Mouse (Mus musculus) hindbrain, postnatal 0 days (tissue): ENCODE results near the gene Apba2. TPM values are rescaled to one million over a fixed set of nuclear protein-coding genes. Genes with fewer than 3 reads are reported as not detected.
A peak's percentile ranks its signal among the peaks of the same experiment; 100 is the strongest.

Experiments used
- ATAC-seq: fragments of 200-750 bp; cut with Nextera tagmentation; 2 replicates; pipeline ENCODE4 v1.8.0; 2017; ENCODE audit warnings: mild to moderate bottlenecking, moderate TSS enrichment, moderate library complexity
- DNase-seq: peaks from one replicate; pipeline ENCODE4 v3.0.0-alpha.2; 2015; ENCODE audit warnings: low spot score
- H3K27ac ChIP-seq: fragments of 300-500 bp; sonication (generic); 2 replicates; pipeline ENCODE4 v1.5.1; 2014; ENCODE audit warnings: mild to moderate bottlenecking
- H3K27me3 ChIP-seq: fragments of 300-500 bp; sonication (generic); 2 replicates; pipeline ENCODE4 v1.6.1; 2014; ENCODE audit warnings: low read length, mixed read lengths; ENCODE audit not compliant: insufficient read depth
- H3K36me3 ChIP-seq: fragments of 300-500 bp; sonication (generic); 2 replicates; pipeline ENCODE4 v1.6.1; 2014; ENCODE audit warnings: low read length, mixed read lengths; ENCODE audit not compliant: insufficient read depth
- H3K4me1 ChIP-seq: fragments of 300-500 bp; sonication (generic); 2 replicates; pipeline ENCODE4 v1.6.1; 2014; ENCODE audit warnings: antibody characterized with exemption, low read length, mixed read lengths; ENCODE audit not compliant: insufficient read depth
- H3K4me2 ChIP-seq: fragments of 300-500 bp; sonication (generic); 2 replicates; pipeline ENCODE4 v1.6.1; 2014; ENCODE audit warnings: low read depth, mild to moderate bottlenecking, low read length, moderate library complexity, mixed read lengths
- H3K4me3 ChIP-seq: fragments of 300-500 bp; sonication (generic); 2 replicates; pipeline ENCODE4 v1.5.1; 2014; ENCODE audit warnings: low read length
- H3K9ac ChIP-seq: fragments of 300-500 bp; sonication (generic); replicated peaks from 2 replicates; pipeline ENCODE4 v1.6.1; 2014; ENCODE audit warnings: mild to moderate bottlenecking, low read length, moderate library complexity, mixed read lengths
- H3K9me3 ChIP-seq: fragments of 300-500 bp; sonication (generic); 2 replicates; pipeline ENCODE4 v1.6.1; 2016; ENCODE audit warnings: low read length, mixed read lengths
- CTCF ChIP-seq: IDR thresholded peaks from 2 replicates; pipeline ENCODE4 v1.5.1; 2016; ENCODE audit warnings: antibody characterized with exemption, control low read depth, low read depth
- WGBS: fragments of 180-500 bp; shearing (Covaris S2); extraction: QIAGEN DNeasy Blood & Tissue Kit; methylation state at CpG from one replicate; pipeline ENCODE4 v1.1.7; 2014; 5-methylcytosine and 5-hydroxymethylcytosine counted together
- polyA plus RNA-seq: library from polyadenylated mRNA; unstranded; fragments of >200 nt; fragmentation: Nextera tagmentation; extraction: Ambion mirVana; gene quantifications from 2 replicates; pipeline ENCODE4 v1.2.1, GENCODE M21; 2015
- total RNA-seq: library from RNA; depleted of rRNA; stranded (reverse); fragments of >200 nt; gene quantifications from 2 replicates; pipeline ENCODE4 v1.2.3, GENCODE M21; 2014

Apba2 gene
- total and polyA plus RNA-seq, 2 experiments from 2014 or later = 180 to 474 TPM

GRCm38 (mm10) chr7:64642903-64643302 lies 141.4 kb downstream of the Apba2 start:
- no peak for ATAC-seq
- H3K9me3 ChIP-seq = no peaks in the 10 kb centered on the region
- DNase-seq = no peak
- H3K36me3 ChIP-seq = no peaks in the 10 kb centered on the region
- H3K9ac ChIP-seq = no peak overlapping the region
- 55% methylated on average over 1 of the region's 1 CpGs for WGBS
- H3K27me3 ChIP-seq = no peaks in the 10 kb centered on the region
- H3K4me2 ChIP-seq = no peak overlapping the region
- no peak overlapping the region for H3K27ac ChIP-seq
- no peaks in the 10 kb centered on the region for H3K4me1 ChIP-seq
- TF ChIP-seq CTCF = no peak
- H3K4me3 ChIP-seq = no peak overlapping the region

- WGBS = 75% methylated on average over 3 of the region's 3 CpGs
- DNase-seq (no peak), ATAC-seq (no peak)
- Histone ChIP-seq H3K9me3 (no peaks in the 10 kb centered on the region), H3K27me3 (no peaks in the 10 kb centered on the region), H3K9ac (no peak overlapping the region), H3K4me3 (no peak overlapping the region), H3K4me1 (no peaks in the 10 kb centered on the region), H3K36me3 (no peaks in the 10 kb centered on the region), H3K4me2 (no peak overlapping the region), H3K27ac (no peak overlapping the region)
- no peak for TF ChIP-seq CTCF
Measured at GRCm38 (mm10) chr7:64645458-64645857, 144.0 kb downstream of the Apba2 start.

GRCm38 (mm10) chr7:64646046-64646445 lies 144.5 kb downstream of the Apba2 start:
- H3K27me3 ChIP-seq = no peaks in the 10 kb centered on the region
- TF ChIP-seq CTCF = no peak
- DNase-seq (peak; percentile 38), ATAC-seq (peak; percentile 49; the same call in 1 of the 2 replicates)
- WGBS = 32% methylated on average over 6 of the region's 6 CpGs
- no peaks in the 10 kb centered on the region for H3K9me3 ChIP-seq
- no peaks in the 10 kb centered on the region for H3K36me3 ChIP-seq
- no peak overlapping the region for H3K4me2 ChIP-seq
- no peak overlapping the region for H3K27ac ChIP-seq
- H3K9ac ChIP-seq = no peak overlapping the region
- H3K4me1 ChIP-seq = no peaks in the 10 kb centered on the region
- no peak overlapping the region for H3K4me3 ChIP-seq

GRCm38 (mm10) chr7:64648947-64649607 lies 147.6 kb downstream of the Apba2 start:
- TF ChIP-seq CTCF = no peak
- Histone ChIP-seq H3K27me3 (no peaks in the 10 kb centered on the region), H3K9me3 (no peaks in the 10 kb centered on the region), H3K4me1 (no peaks in the 10 kb centered on the region), H3K4me2 (no peak overlapping the region), H3K9ac (no peak overlapping the region), H3K27ac (no peak overlapping the region), H3K4me3 (no peak overlapping the region), H3K36me3 (no peaks in the 10 kb centered on the region)
- ATAC-seq (no peak), DNase-seq (no peak)
- 64% methylated on average over 10 of the region's 10 CpGs for WGBS

- Histone ChIP-seq H3K27ac (no peak overlapping the region), H3K27me3 (no peaks in the 10 kb centered on the region), H3K4me3 (no peak overlapping the region), H3K9me3 (no peaks in the 10 kb centered on the region), H3K4me1 (no peaks in the 10 kb centered on the region), H3K4me2 (no peak overlapping the region), H3K36me3 (no peaks in the 10 kb centered on the region), H3K9ac (no peak overlapping the region)
- ATAC-seq (no peak), DNase-seq (no peak)
- WGBS = 53% methylated on average over 3 of the region's 3 CpGs
- TF ChIP-seq CTCF = no peak
Measured at GRCm38 (mm10) chr7:64651963-64652362, 150.5 kb downstream of the Apba2 start.

GRCm38 (mm10) chr7:64656787-64657186 lies 155.3 kb downstream of the Apba2 start:
- Histone ChIP-seq H3K9ac (no peak overlapping the region), H3K4me1 (no peaks in the 10 kb centered on the region), H3K27me3 (no peaks in the 10 kb centered on the region), H3K27ac (no peak overlapping the region), H3K36me3 (no peaks in the 10 kb centered on the region), H3K4me3 (no peak overlapping the region), H3K9me3 (no peaks in the 10 kb centered on the region), H3K4me2 (no peak overlapping the region)
- TF ChIP-seq CTCF = no peak
- DNase-seq = peak; percentile 22
- WGBS = 66% methylated on average over 7 of the region's 7 CpGs
- ATAC-seq = no peak

- Histone ChIP-seq H3K4me1 (no peaks in the 10 kb centered on the region), H3K4me2 (no peak overlapping the region), H3K36me3 (no peaks in the 10 kb centered on the region), H3K9me3 (no peaks in the 10 kb centered on the region), H3K27me3 (no peaks in the 10 kb centered on the region), H3K9ac (no peak overlapping the region), H3K27ac (no peak overlapping the region), H3K4me3 (no peak overlapping the region)
- TF ChIP-seq CTCF = no peak
- WGBS = 46% methylated on average over 4 of the region's 4 CpGs
- DNase-seq (no peak), ATAC-seq (no peak)
Measured at GRCm38 (mm10) chr7:64658914-64659313, 157.4 kb downstream of the Apba2 start.
